Comparison of ENCODE assay signal across 20 mouse cellular contexts in the genomic region with DNA sequence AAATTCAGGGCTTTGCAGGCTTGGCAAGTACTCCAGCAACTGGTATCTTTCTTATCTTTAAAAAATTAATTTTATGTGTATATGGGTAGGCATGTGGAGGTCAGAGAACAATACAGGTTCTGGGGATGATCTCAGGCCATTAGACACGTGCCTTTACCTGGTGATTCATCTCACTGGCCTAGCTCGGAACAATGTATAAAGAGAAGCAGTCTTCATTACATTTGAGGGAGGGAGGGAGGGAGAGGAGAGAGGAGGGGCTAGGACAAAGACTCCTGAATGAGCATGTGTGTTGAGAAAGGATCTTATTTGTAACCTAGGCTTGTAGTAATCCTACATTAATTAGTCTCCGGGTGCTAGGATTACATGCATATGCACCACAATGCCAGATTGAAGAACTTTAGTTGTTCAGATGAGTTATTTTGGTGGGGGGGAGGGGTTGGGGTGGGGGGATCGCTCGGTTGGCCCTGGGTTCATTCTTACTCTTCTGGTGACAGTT. TPM values are rescaled to one million over a fixed set of nuclear protein-coding genes. Genes with fewer than 3 reads are reported as not detected.
DNase-seq lines count a peak whose midpoint lies in the region; ATAC-seq and TF ChIP-seq lines count a peak whose summit lies in the region.
"Had no signal": no experiment of that assay in that cellular context is flagged by ENCODE, and none has a peak within 500 bp of the region (broad histone marks: within the 10 kb centered on the region; RNA-seq: fewer than 3 reads in every experiment).

No protein-coding gene starts in this region.

- TF ChIP-seq POLR2A in ES-Bruce4 (IDR thresholded peaks at IDR 0.05; ENCODE audit: insufficient read depth, low read length): no peak

- H3K4me3 ChIP-seq in heart, embryonic 11.5 days (ENCODE audit: low read depth, low read length): no peak overlapping the region
- no peak overlapping the region for H3K4me3 ChIP-seq in ES-Bruce4 (ENCODE audit: low read depth, low read length)
- H3K4me3 ChIP-seq in liver, embryonic 12.5 days: no peak overlapping the region
- no peak overlapping the region for H3K4me3 ChIP-seq in layer of hippocampus, adult 2 months
- H3K4me3 ChIP-seq: embryonic facial prominence, embryonic 12.5 days; gastrocnemius, adult 2 months; heart, embryonic 15.5 days; midbrain, embryonic 10.5 days had no signal

- H3K36me3 ChIP-seq in heart, embryonic 11.5 days (ENCODE audit: control insufficient read depth, insufficient read depth, low read length): 0 out of 2 replicates have a peak, but pooled peaks cover 3% of the 10 kb centered on the region
- peaks cover 36% of the 10 kb centered on the region for H3K36me3 ChIP-seq in ES-Bruce4 (ENCODE audit: control insufficient read depth, insufficient read depth, low read length, poor library complexity, severe bottlenecking)
- H3K36me3 ChIP-seq in liver, embryonic 12.5 days: peaks cover 39% of the 10 kb centered on the region
- H3K36me3 ChIP-seq: heart, embryonic 15.5 days had no signal

- H3K9ac ChIP-seq in heart, embryonic 11.5 days (ENCODE audit: low read depth, low read length): no peak overlapping the region
- 0 out of 2 replicates have a peak overlapping the region, but pooled peaks have one; percentile 39 for H3K9ac ChIP-seq in ES-Bruce4 (ENCODE audit: low read depth, poor library complexity, severe bottlenecking)
- peak overlapping the region; percentile 70; the same call in 1 of the 2 replicates for H3K9ac ChIP-seq in liver, embryonic 12.5 days
- H3K9ac ChIP-seq: embryonic facial prominence, embryonic 12.5 days; heart, embryonic 15.5 days had no signal

- no peak for TF ChIP-seq EP300 in ES-Bruce4 (IDR thresholded peaks at IDR 0.05; ENCODE audit: insufficient read depth, low read depth, low read length)

- H3K27ac ChIP-seq in heart, embryonic 11.5 days (ENCODE audit: low read depth, low read length): peak overlapping the region; percentile 22; the same call in 1 of the 2 replicates
- no peak overlapping the region for H3K27ac ChIP-seq in ES-Bruce4 (ENCODE audit: insufficient read depth, low read length)
- H3K27ac ChIP-seq in liver, embryonic 12.5 days: peak overlapping the region; percentile 97
- no peak overlapping the region for H3K27ac ChIP-seq in layer of hippocampus, adult 2 months
- H3K27ac ChIP-seq: embryonic facial prominence, embryonic 12.5 days; gastrocnemius, adult 2 months; heart, embryonic 15.5 days; midbrain, embryonic 10.5 days; stomach, postnatal 0 days had no signal

- no peak for ATAC-seq in heart, embryonic 11.5 days (replicated peaks; ENCODE audit: insufficient number of reproducible peaks, low FRiP score, low TSS enrichment)
- no peak for ATAC-seq in liver, embryonic 12.5 days

- no peak for TF ChIP-seq CTCF in ES-Bruce4 (IDR thresholded peaks at IDR 0.05; ENCODE audit: low read depth, low read length)
- no peak for TF ChIP-seq CTCF in layer of hippocampus, adult 2 months (conservative IDR thresholded peaks at IDR 0.05)

- WGBS in heart, embryonic 11.5 days (ENCODE audit: insufficient replicate concordance): 68% methylated on average over 5 of the region's 5 CpGs
- WGBS in liver, embryonic 12.5 days (ENCODE audit: insufficient replicate concordance): 67% methylated on average over 5 of the region's 5 CpGs

- H3K4me2 ChIP-seq in heart, embryonic 11.5 days: no peak overlapping the region
- H3K4me2 ChIP-seq in liver, embryonic 12.5 days: peak overlapping the region; percentile 73
- H3K4me2 ChIP-seq: embryonic facial prominence, embryonic 12.5 days; heart, embryonic 15.5 days had no signal

- no peaks in the 10 kb centered on the region for H3K9me3 ChIP-seq in heart, embryonic 11.5 days (replicated peaks; ENCODE audit: control insufficient read depth, low read length)
- H3K9me3 ChIP-seq in ES-Bruce4 (replicated peaks; ENCODE audit: control insufficient read depth, insufficient read depth, low read length, poor library complexity, severe bottlenecking): no peaks in the 10 kb centered on the region
- no peaks in the 10 kb centered on the region for H3K9me3 ChIP-seq in liver, embryonic 12.5 days (replicated peaks)
- H3K9me3 ChIP-seq: embryonic facial prominence, embryonic 12.5 days; G1E; heart, embryonic 15.5 days; midbrain, embryonic 10.5 days had no signal

- DNase-seq in heart, postnatal 4 days: no peak
- DNase-seq in R1 (ENCODE audit: low read depth, low spot score): peak; percentile 52
- no peak for DNase-seq in c-Kit-positive CD71-positive TER-119-positive erythroid progenitor cells, embryonic 14.5 days (ENCODE audit: low spot score)
- DNase-seq in layer of hippocampus, adult 2 months (ENCODE audit: low spot score in 2 of 2): no peak
- DNase-seq: adrenal gland, postnatal 10 days; cerebellum, adult 8-10 months; gastrocnemius, adult 2 months; left cerebral cortex, postnatal 4 days; lung, adult 18-20 months; lung, postnatal 4 days; right cerebral cortex, postnatal 14 days; thymus, postnatal 14 days had no signal

- peaks cover 50% of the 10 kb centered on the region for H3K4me1 ChIP-seq in heart, embryonic 11.5 days (ENCODE audit: control insufficient read depth, insufficient read depth, low read length)
- no peaks in the 10 kb centered on the region for H3K4me1 ChIP-seq in ES-Bruce4 (ENCODE audit: control insufficient read depth, insufficient read depth, low read length)
- peaks cover 99% of the 10 kb centered on the region for H3K4me1 ChIP-seq in liver, embryonic 12.5 days

- no peaks in the 10 kb centered on the region for H3K27me3 ChIP-seq in heart, embryonic 11.5 days (ENCODE audit: control insufficient read depth, insufficient read depth, low read length)
- H3K27me3 ChIP-seq in ES-Bruce4 (ENCODE audit: control insufficient read depth, insufficient read depth, low read length, poor library complexity, severe bottlenecking): no peaks in the 10 kb centered on the region
- no peaks in the 10 kb centered on the region for H3K27me3 ChIP-seq in liver, embryonic 12.5 days (replicated peaks)
- H3K27me3 ChIP-seq: embryonic facial prominence, embryonic 12.5 days; heart, embryonic 15.5 days had no signal

RNA-seq across cellular contexts. Expression of a gene that starts 48.3 kb away (rescaled TPM):
- 64.8 and 68.3 TPM in 2 replicates for polyA plus RNA-seq in heart, embryonic 11.5 days (2014; fragmentation: Nextera tagmentation; extraction: Ambion mirVana)
- total RNA-seq in heart, postnatal 4 days (2021): 10 to 100 TPM; 64.1 to 67.2 TPM
- 111 and 125 TPM in 2 replicates for polyA plus RNA-seq in ES-Bruce4 (2011; ENCODE audit: insufficient read depth, insufficient read length, low read depth, missing spikeins)
- polyA plus RNA-seq in liver, embryonic 12.5 days (2016; fragmentation: Nextera tagmentation; extraction: Ambion mirVana): 43.2 and 43.7 TPM in 2 replicates
- 100 to 1,000 TPM; 122 to 125 TPM for total RNA-seq in layer of hippocampus, adult 2 months (2021)

Comparison
In these comparisons a context has a peak if more than half of its experiments do, and no peak if none do; other contexts are left out.
1. H3K27ac ChIP-seq: peak in heart, embryonic 11.5 days (single experiment) and liver, embryonic 12.5 days (single experiment); none in ES-Bruce4 (single experiment) and layer of hippocampus, adult 2 months (single experiment).